Mouse (Mus musculus) layer of hippocampus, adult 8-10 months (tissue): Measurements from ENCODE around the gene Fndc10. TPM values are rescaled to one million over a fixed set of nuclear protein-coding genes. Genes with fewer than 3 reads are reported as not detected.
"Not testable (repeated sequence)": the region's sequence is repeated elsewhere in the genome, so short reads cannot be mapped to it uniquely, and the experiment has no call there.

ENCODE experiments used
- DNase-seq, 2 experiments: peaks; one replicate each; pipeline ENCODE4 v3.0.0; 2022; ENCODE audit warnings: low spot score in 2 of 2
- total RNA-seq, 4 experiments: library from RNA; stranded (reverse); gene quantifications; 2 replicates each; pipeline ENCODE4 v1.2.4; 2022

The Fndc10 gene
- total RNA-seq, 4 experiments from 2014 or later: 22.6 to 30.6 (median 26.6) TPM

- DNase-seq: not testable (repeated sequence)
Measured at GRCm38 (mm10) chr4:155683670-155684277, 10.4 kb upstream of the Fndc10 start.

- not testable (repeated sequence) for DNase-seq
Measured at GRCm38 (mm10) chr4:155687764-155688163, 6.4 kb upstream of the Fndc10 start.

- peak; percentile 72 to 80 for DNase-seq
Measured at GRCm38 (mm10) chr4:155690571-155691375, 3.4 kb upstream of the Fndc10 start.

GRCm38 (mm10) chr4:155692421-155692820, 1.7 kb upstream of the Fndc10 start:
- DNase-seq: no peak

GRCm38 (mm10) chr4:155694482-155695401, 600 bp downstream of the Fndc10 start:
- DNase-seq: peak; percentile 60 to 76

GRCm38 (mm10) chr4:155695531-155696062, 1.5 kb downstream of the Fndc10 start:
- DNase-seq: no peak

- DNase-seq: no peak
Measured at GRCm38 (mm10) chr4:155696261-155697255, 2.4 kb downstream of the Fndc10 start.

GRCm38 (mm10) chr4:155700425-155700824, 6.3 kb downstream of the Fndc10 start:
- no peak for DNase-seq

- DNase-seq: no peak
Measured at GRCm38 (mm10) chr4:155703425-155703929, 9.3 kb downstream of the Fndc10 start.

GRCm38 (mm10) chr4:155704721-155705591, 10.8 kb downstream of the Fndc10 start, which contains the start of gene Ssu72:
Gene Ssu72, plus strand, starts transcription at chr4:155704800.
- peak; percentile 92 to 96 for DNase-seq

GRCm38 (mm10) chr4:155705592-155705929, 11.4 kb downstream of the Fndc10 start:
- no peak for DNase-seq

GRCm38 (mm10) chr4:155708582-155708981, 14.4 kb downstream of the Fndc10 start:
- no peak for DNase-seq

- no peak for DNase-seq
Measured at GRCm38 (mm10) chr4:155708988-155709387, 14.8 kb downstream of the Fndc10 start.

GRCm38 (mm10) chr4:155710521-155711252, 16.5 kb downstream of the Fndc10 start:
- DNase-seq: no peak

GRCm38 (mm10) chr4:155721668-155722083, 27.5 kb downstream of the Fndc10 start:
- DNase-seq: no peak

GRCm38 (mm10) chr4:155727993-155728392, 33.9 kb downstream of the Fndc10 start:
- no peak for DNase-seq

- DNase-seq: no peak
Measured at GRCm38 (mm10) chr4:155733267-155733666, 39.1 kb downstream of the Fndc10 start.

- DNase-seq: peak; percentile 86 to 90
Measured at GRCm38 (mm10) chr4:155734350-155734941, 40.3 kb downstream of the Fndc10 start, which contains the start of gene Tmem240. Gene Tmem240, plus strand, starts transcription at chr4:155734800.
